Comparison of ENCODE assay signal across 26 mouse cellular contexts in genomic region chr12:9292656-9293055, GRCm38 (mm10).
DNase-seq lines count a peak whose midpoint lies in the region; ATAC-seq lines count a peak whose summit lies in the region.
"Had no signal": no experiment of that assay in that cellular context is flagged by ENCODE, and none has a peak within 500 bp of the region (broad histone marks: within the 10 kb centered on the region; RNA-seq: fewer than 3 reads in every experiment).

No protein-coding gene starts in this region.

- H3K4me1 ChIP-seq in midbrain, embryonic 13.5 days (replicated peaks), result no peaks in the 10 kb centered on the region
- H3K4me1 ChIP-seq: embryonic facial prominence, embryonic 13.5 days; heart, embryonic 15.5 days; hindbrain, embryonic 15.5 days; limb, embryonic 13.5 days; liver, embryonic 12.5 days; megakaryocyte, embryonic 14.5 days; neural tube, embryonic 13.5 days had no signal

- H3K9ac ChIP-seq in midbrain, embryonic 13.5 days (replicated peaks), result no peak overlapping the region
- H3K9ac ChIP-seq: embryonic facial prominence, embryonic 13.5 days; forebrain, embryonic 13.5 days; heart, embryonic 15.5 days; hindbrain, embryonic 15.5 days; limb, embryonic 13.5 days; liver, embryonic 12.5 days; neural tube, embryonic 13.5 days had no signal

- no peak overlapping the region for H3K4me3 ChIP-seq in midbrain, embryonic 13.5 days (replicated peaks)
- H3K4me3 ChIP-seq: embryonic facial prominence, embryonic 13.5 days; erythroblast, embryonic 14.5 days; forebrain, embryonic 13.5 days; heart, embryonic 15.5 days; hindbrain, embryonic 15.5 days; limb, embryonic 13.5 days; liver, embryonic 12.5 days; megakaryocyte, embryonic 14.5 days; neural tube, embryonic 13.5 days had no signal

- intact Hi-C loops in left cerebral cortex, postnatal 25 days (cut with DNase I), result loop anchor here (2.0 kb wide), 1 partner anchor 38 kb away; no protein-coding TSS in a partner anchor

- no peaks in the 10 kb centered on the region for H3K27me3 ChIP-seq in midbrain, embryonic 13.5 days
- H3K27me3 ChIP-seq: embryonic facial prominence, embryonic 13.5 days; forebrain, embryonic 13.5 days; heart, embryonic 15.5 days; hindbrain, embryonic 15.5 days; limb, embryonic 13.5 days; liver, embryonic 12.5 days; megakaryocyte, embryonic 14.5 days; neural tube, embryonic 13.5 days had no signal

- no peak for ATAC-seq in midbrain, embryonic 13.5 days
- ATAC-seq: forebrain, embryonic 13.5 days; liver, embryonic 12.5 days had no signal

- H3K9me3 ChIP-seq in midbrain, embryonic 13.5 days, result no peaks in the 10 kb centered on the region
- H3K9me3 ChIP-seq: embryonic facial prominence, embryonic 13.5 days; forebrain, embryonic 13.5 days; heart, embryonic 15.5 days; hindbrain, embryonic 15.5 days; limb, embryonic 13.5 days; liver, embryonic 12.5 days; megakaryocyte, embryonic 14.5 days; neural tube, embryonic 13.5 days had no signal

- H3K27ac ChIP-seq in midbrain, embryonic 13.5 days, result no peak overlapping the region
- H3K27ac ChIP-seq: embryonic facial prominence, embryonic 13.5 days; forebrain, embryonic 13.5 days; heart, embryonic 15.5 days; hindbrain, embryonic 15.5 days; kidney, postnatal 0 days; limb, embryonic 13.5 days; liver, embryonic 12.5 days; neural tube, embryonic 13.5 days had no signal

- DNase-seq in layer of hippocampus, adult 9-11 months, result peak; percentile 11
- DNase-seq in layer of hippocampus, adult 9-10 months (ENCODE audit: low spot score), result no peak
- peak; percentile 20 for DNase-seq in frontal cortex, postnatal 14 days (ENCODE audit: low spot score in 2 of 2)
- DNase-seq in left cerebral cortex, postnatal 25 days (ENCODE audit: low spot score in 2 of 2), result peak; percentile 57 to 93
- DNase-seq in telencephalon, adult 2 months (ENCODE audit: low read depth, low spot score), result peak; percentile 75
- DNase-seq in lung, postnatal 10 days, result no peak
- DNase-seq: adrenal gland, postnatal 10 days; cerebellum, adult 2 months; cerebellum, postnatal 36 days; embryo, embryonic 11 days; gastrocnemius, postnatal 25 days; kidney, adult 2 months; lung, adult 18-20 months; midbrain, embryonic 14.5 days; thymus, postnatal 36 days had no signal

- H3K36me3 ChIP-seq in midbrain, embryonic 13.5 days, result no peaks in the 10 kb centered on the region
- H3K36me3 ChIP-seq: embryonic facial prominence, embryonic 13.5 days; heart, embryonic 15.5 days; hindbrain, embryonic 15.5 days; limb, embryonic 13.5 days; liver, embryonic 12.5 days; neural tube, embryonic 13.5 days had no signal

- no peak overlapping the region for H3K4me2 ChIP-seq in midbrain, embryonic 13.5 days (replicated peaks)
- H3K4me2 ChIP-seq: embryonic facial prominence, embryonic 13.5 days; forebrain, embryonic 13.5 days; heart, embryonic 15.5 days; hindbrain, embryonic 15.5 days; limb, embryonic 13.5 days; liver, embryonic 12.5 days; neural tube, embryonic 13.5 days had no signal

Comparison
In these comparisons a context has a peak if more than half of its experiments do, and no peak if none do; other contexts are left out.
1. DNase-seq: peak in layer of hippocampus, adult 9-11 months (single experiment), frontal cortex, postnatal 14 days (2 of 2), left cerebral cortex, postnatal 25 days (2 of 2) and telencephalon, adult 2 months (single experiment); none in layer of hippocampus, adult 9-10 months (single experiment) and lung, postnatal 10 days (single experiment).